Mouse (Mus musculus): ENCODE measurements around the gene Pla2g15.

Gene Pla2g15

GRCm38 (mm10) chr8:106149801-106150652 is at the start of gene Pla2g15:
TSS of gene Pla2g15 (plus strand) at chr8:106150399.
- peak; percentile 94 to 95 for DNase-seq

GRCm38 (mm10) chr8:106102321-106102720 is 47.9 kb upstream of the Pla2g15 start:
- no peak for DNase-seq

- no peak for DNase-seq
Observed at GRCm38 (mm10) chr8:106103888-106104287, 46.3 kb upstream of the Pla2g15 start.

DNA sequence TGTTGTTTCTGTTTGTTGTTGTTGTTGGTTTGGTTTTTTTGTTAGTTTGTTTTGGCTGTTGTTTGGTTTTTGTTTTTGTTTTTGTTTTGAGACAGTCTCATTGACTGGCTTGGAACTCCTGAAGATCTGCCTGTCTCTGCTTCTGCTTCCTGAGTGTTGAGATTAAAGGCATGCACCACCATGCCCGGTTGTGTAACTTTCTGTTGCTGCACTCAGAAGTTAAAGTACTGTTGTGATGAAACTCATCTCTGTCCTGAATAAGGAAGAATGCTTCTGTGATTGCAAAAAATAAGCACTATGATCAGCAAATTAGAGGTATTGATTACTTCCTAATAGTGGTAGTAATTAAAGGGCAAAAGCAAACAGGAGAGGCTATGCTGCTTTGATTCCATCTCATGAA is 44.0 kb upstream of the Pla2g15 start:
- DNase-seq = no peak

DNA sequence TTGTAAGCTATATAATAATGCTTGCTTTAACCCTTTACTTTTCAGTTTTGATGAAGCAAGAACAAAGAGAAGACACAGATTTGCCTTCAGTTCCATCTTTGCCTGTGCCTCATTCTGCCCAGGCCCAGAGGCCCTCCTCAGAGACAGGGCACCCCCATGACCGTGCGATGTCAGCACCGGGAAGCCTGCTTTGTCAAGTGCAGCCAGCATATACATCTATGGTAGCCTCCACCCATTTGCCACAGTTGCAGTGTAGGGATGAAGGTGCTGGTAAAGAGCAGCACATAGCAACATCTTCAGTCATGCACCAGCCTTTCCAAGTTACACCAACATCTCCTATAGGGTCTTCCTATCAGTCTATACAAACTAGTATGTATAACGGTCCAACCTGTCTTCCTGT is 42.1 kb upstream of the Pla2g15 start:
- peak; percentile 19 to 37 for DNase-seq

- DNase-seq = peak; percentile 26 to 41
Observed at GRCm38 (mm10) chr8:106108729-106109128, 41.5 kb upstream of the Pla2g15 start.

- DNase-seq = peak; percentile 43 to 56
Observed at GRCm38 (mm10) chr8:106112041-106112440, 38.2 kb upstream of the Pla2g15 start.

- no peak for DNase-seq
Observed at GRCm38 (mm10) chr8:106112514-106112913, 37.7 kb upstream of the Pla2g15 start.

DNA sequence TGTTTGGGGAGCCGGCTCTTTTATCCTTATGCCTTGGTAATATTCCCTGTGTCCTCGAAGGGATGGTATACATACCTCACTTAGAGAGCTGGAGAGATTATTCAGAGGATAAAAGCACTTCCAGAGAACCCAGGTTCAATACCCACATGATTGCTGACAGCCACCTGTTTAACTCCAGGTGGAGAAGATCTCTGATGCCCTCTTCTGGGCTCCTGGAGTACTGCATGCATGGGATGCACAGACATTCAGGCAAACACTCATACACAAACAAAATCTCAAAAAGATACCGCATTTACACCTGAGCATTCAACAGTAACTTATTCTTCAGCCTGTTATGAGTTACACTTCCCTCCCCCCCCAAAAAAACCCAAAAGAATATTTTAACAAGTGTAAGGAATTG is 34.3 kb upstream of the Pla2g15 start:
- peak; percentile 23 to 52 for DNase-seq

- no peak for DNase-seq
Observed at GRCm38 (mm10) chr8:106123443-106123842, 26.8 kb upstream of the Pla2g15 start.

DNA sequence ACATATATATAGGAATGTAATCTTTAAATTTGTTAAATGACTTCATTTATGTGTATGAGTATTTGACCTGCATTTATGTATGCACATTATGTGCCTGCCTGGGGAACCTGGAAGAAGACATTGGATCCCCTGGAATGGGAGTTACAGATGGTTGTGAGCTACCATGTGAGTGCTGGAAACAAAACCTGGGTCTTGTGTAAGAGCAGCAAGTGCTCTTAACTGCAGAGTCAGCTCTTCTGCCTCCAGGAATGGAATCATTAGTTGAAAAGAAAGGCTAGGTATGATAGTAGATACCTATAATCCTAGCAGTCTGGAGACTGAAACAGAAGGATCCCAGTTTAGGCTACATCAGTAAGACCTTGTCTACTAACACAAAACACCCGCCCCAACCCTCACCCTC is 24.1 kb upstream of the Pla2g15 start:
- DNase-seq = no peak

GRCm38 (mm10) chr8:106127054-106127453 is 23.1 kb upstream of the Pla2g15 start:
- no peak for DNase-seq

- DNase-seq = peak in 1 of 2 experiments; percentile 34
Observed at GRCm38 (mm10) chr8:106127882-106128410, 22.3 kb upstream of the Pla2g15 start.

DNA sequence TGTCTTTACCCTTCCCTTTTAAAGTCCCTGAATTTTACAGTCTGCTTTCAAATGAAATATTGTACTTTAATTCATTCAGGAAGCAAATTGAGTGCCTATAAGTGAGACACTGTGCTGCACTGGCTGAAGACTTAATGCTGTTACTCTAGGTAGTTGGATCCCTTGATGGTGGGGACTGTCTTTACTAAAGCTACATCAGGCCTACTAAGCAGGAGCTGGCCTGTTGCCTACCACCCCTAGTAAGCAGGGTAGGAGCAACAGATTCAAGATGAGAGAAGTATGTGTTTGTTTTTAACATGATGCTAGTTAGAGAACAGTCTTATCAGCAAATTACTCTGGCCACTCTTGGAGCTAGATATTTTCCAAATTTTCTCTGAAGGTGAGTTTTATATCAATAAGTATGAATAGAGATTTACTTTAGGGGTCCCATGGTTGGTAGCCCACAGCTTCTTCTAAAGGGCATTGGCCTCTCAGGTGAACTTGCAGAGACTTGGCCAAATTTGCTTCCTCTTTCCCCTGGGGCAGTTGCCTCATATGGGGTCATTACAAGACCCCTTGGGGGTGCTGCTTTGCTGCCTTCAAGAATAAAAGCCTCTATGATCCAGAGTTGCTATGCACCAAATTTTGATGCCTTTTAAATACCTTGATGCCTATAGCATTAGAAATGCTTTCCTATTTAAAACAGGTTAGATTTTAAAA is 20.8 kb upstream of the Pla2g15 start:
- DNase-seq = peak in 1 of 2 experiments; percentile 20

DNA sequence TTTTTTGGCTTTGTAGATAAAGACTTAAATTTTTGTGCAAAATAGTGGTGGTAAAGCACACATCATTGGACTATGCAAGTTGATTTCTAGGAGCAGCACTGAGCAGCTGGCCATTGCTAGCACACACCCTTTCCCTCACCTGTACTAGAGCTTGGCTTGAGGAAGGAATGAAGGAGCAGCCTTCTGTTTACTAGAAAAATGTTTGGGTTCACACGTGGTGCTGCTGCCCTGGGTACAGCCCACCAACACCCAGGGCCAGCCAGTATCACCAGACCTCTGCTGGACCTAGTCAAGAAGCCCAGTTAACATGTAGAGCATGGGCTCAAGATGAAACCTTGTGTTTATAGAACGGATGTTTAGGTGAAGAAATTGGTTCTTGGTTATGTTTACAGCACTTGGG is 20.2 kb upstream of the Pla2g15 start:
- DNase-seq = peak in 1 of 2 experiments; percentile 24

DNA sequence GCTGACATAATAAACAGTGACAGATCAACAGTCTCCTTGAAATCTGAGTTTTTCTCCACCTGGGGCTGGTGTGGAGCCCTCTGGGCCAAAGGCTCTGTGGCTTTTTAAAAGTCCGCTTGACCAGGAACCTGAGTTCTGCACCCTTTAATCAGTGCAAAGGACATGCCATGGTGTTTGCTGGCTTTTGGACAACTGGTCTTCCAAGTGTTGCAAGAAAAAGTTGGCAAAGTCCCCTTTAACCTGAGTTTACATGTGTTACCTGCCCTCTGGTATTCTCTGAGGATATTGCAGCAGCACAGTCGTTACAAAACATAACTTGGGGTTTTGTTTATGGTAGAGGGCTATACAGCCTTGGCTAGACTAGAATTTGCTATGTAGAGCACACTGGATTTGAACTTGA is 19.7 kb upstream of the Pla2g15 start:
- DNase-seq = no peak

GRCm38 (mm10) chr8:106131021-106131420 is 19.2 kb upstream of the Pla2g15 start:
- no peak for DNase-seq

GRCm38 (mm10) chr8:106131488-106132222 is 18.5 kb upstream of the Pla2g15 start:
- DNase-seq = no peak

GRCm38 (mm10) chr8:106132356-106132755 is 17.8 kb upstream of the Pla2g15 start:
- no peak for DNase-seq

DNA sequence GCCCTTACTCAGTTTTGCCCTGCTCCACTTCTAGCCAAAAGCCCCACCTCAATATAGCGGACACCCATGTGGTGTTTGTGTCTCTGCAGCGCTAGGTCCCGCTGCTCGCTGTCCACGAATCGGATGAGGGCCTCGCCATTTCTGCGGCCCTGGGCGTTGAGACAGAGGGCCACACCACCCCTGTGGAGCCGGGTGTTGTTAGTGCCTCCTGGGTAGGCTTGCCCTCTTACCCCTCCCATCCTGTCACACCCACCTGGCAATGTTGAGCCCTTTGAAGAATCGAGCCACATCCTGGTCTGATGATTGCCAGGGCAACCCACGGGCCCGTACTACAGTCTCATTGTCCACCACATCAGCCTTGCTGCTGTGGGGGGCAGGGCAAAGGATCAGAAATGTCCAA is 16.7 kb upstream of the Pla2g15 start:
- DNase-seq = peak in 1 of 2 experiments; percentile 44

GRCm38 (mm10) chr8:106133946-106134345 is 16.3 kb upstream of the Pla2g15 start:
- no peak for DNase-seq

- peak; percentile 90 to 96 for DNase-seq
Observed at GRCm38 (mm10) chr8:106134751-106135571, 15.2 kb upstream of the Pla2g15 start.

Measured in lung, postnatal 4 days (tissue).